Mouse (Mus musculus) lung, postnatal 0 days (tissue): Measurements from ENCODE around the gene Lgals12.

Experiments
- CTCF ChIP-seq: IDR thresholded peaks from 2 replicates; pipeline ENCODE4 v1.5.1; 2016; ENCODE audit warnings: antibody characterized with exemption, mild to moderate bottlenecking
- EP300 ChIP-seq: IDR thresholded peaks from 2 replicates; pipeline ENCODE4 v1.6.1; 2016; ENCODE audit warnings: antibody characterized with exemption, mild to moderate bottlenecking, control low read depth

DNA sequence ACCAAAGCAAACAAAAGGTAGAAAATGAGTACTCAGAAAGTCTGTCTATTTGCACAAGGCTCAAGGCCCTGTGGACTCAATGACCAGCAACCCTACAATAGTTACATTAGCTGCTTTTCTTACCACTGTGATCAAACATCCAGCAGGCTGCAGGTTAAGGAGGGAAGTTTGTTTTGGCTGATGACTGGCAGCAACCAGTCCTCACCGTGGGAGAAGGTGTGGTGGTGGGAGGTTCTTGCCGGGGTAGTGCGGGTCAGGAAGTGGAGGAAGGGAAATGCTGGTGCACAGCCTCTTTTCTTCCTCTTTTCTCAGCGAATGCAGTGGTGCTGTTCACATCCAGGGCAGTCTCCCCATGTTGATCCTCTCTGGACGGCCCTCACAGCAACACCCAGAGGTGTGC, 26.0 kb downstream of the Lgals12 start:
- TF ChIP-seq CTCF (no peak), EP300 (no peak)
